Mouse (Mus musculus) midbrain, embryonic 16.5 days (tissue): ENCODE results near the gene Pjvk. TPM values are rescaled to one million over a fixed set of nuclear protein-coding genes. Genes with fewer than 3 reads are reported as not detected.

ENCODE experiments used
- ATAC-seq: fragments of 200-750 bp; cut with Nextera tagmentation; 2 replicates; pipeline ENCODE4 v1.8.0; 2017; ENCODE audit warnings: moderate TSS enrichment
- H3K27ac ChIP-seq: fragments of 300-500 bp; sonication (generic); 2 replicates; pipeline ENCODE4 v1.5.1; 2014; ENCODE audit warnings: mild to moderate bottlenecking, low read length, mixed read lengths
- H3K27me3 ChIP-seq: fragments of 300-500 bp; sonication (generic); 2 replicates; pipeline ENCODE4 v1.6.1; 2014; ENCODE audit warnings: low read depth, low read length, mixed read lengths; ENCODE audit not compliant: control insufficient read depth, insufficient read depth
- H3K36me3 ChIP-seq: fragments of 300-500 bp; sonication (generic); 2 replicates; pipeline ENCODE4 v1.6.1; 2014; ENCODE audit warnings: mild to moderate bottlenecking, low read length, moderate library complexity, mixed read lengths; ENCODE audit not compliant: control insufficient read depth, insufficient read depth
- H3K4me1 ChIP-seq: fragments of 300-500 bp; sonication (generic); 2 replicates; pipeline ENCODE4 v1.6.1; 2014; ENCODE audit warnings: mild to moderate bottlenecking, low read length, mixed read lengths; ENCODE audit not compliant: control insufficient read depth, insufficient read depth
- H3K4me2 ChIP-seq: fragments of 300-500 bp; sonication (generic); 2 replicates; pipeline ENCODE4 v1.6.1; 2014; ENCODE audit warnings: mild to moderate bottlenecking, low read length, mixed read lengths
- H3K4me3 ChIP-seq: fragments of 300-500 bp; sonication (generic); 2 replicates; pipeline ENCODE4 v1.5.1; 2014; ENCODE audit warnings: low read depth, mild to moderate bottlenecking, low read length, moderate library complexity, mixed read lengths
- H3K9ac ChIP-seq: fragments of 300-500 bp; sonication (generic); 2 replicates; pipeline ENCODE4 v1.6.1; 2014; ENCODE audit warnings: low read depth, low read length, mixed read lengths
- H3K9me3 ChIP-seq: fragments of 300-500 bp; sonication (generic); replicated peaks from 2 replicates; pipeline ENCODE4 v1.6.1; 2014; ENCODE audit warnings: mild to moderate bottlenecking, low read length, mixed read lengths; ENCODE audit not compliant: control insufficient read depth, poor library complexity, severe bottlenecking
- WGBS: fragments of 180-500 bp; shearing (Covaris S2); extraction: QIAGEN DNeasy Blood & Tissue Kit; methylation state at CpG from one replicate; pipeline ENCODE4 v1.1.7; 2014; 5-methylcytosine and 5-hydroxymethylcytosine counted together
- polyA plus RNA-seq: library from polyadenylated mRNA; unstranded; fragments of >200 nt; fragmentation: Nextera tagmentation; extraction: Ambion mirVana; gene quantifications from 2 replicates; pipeline ENCODE4 v1.2.1, GENCODE M21; 2015

Gene Pjvk
- polyA plus RNA-seq, 1 experiment from 2014 or later: 0.94 TPM

DNA sequence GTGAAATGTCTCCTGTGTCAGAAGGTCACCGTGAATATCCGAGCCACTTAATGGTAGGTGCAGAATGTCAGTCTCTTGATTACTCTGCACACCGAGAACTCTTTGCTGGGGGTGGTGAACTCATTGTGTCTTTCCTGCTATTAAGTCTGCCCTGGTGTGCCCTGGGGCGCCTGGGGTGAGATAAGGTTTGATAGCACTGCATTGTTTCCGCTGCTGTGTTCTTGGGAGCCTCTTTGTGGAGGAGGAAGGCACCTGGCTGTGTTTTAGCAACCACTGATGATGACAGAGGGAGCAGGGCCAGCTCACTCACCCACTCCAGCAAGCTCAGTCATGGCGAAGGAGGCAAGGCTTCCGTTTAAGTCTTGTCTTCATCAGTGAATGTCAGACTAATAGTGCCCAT, 39.9 kb downstream of the Pjvk start:
- peaks cover 25% of the 10 kb centered on the region for H3K36me3 ChIP-seq

DNA sequence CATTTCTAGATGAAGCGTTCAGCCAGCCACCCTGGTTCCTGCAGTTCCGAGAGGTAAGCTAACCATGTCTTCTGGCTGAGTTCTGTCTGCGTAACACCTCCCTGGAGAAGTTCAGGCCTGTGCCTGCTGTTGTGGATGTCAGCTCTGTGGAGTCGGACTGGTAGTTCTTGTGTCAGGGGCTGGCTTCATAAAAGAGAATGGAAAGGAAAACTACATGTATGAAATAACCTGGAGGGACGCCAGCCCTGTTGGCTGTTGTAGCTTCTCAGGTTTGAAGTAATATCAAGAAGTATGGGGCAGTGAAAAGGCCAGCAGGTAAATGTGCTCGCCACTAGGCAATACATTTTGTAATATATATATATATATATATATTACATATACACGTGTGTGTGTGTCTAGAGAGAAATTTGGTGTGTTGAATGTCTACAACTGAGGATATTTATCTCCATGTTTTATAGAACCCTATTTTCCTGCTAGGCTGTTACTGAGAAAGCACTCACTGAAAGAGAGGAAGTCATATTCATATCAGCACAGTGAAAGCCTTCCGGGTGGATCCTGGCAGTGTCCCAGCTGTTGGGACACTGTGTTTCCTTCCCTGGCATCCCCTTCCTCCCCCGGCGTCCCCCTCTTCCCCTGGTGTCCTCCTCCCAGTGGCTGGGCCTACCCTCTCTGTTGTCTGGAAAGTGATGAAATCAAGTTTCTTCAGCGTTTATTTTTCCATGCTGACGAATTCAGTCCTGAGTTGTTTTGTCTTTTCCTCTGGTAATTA, 42.3 kb downstream of the Pjvk start:
- Histone ChIP-seq H3K4me1 (no peaks in the 10 kb centered on the region), H3K9ac (no peak overlapping the region), H3K27me3 (no peaks in the 10 kb centered on the region), H3K27ac (no peak overlapping the region), H3K36me3 (peaks cover 28% of the 10 kb centered on the region), H3K9me3 (no peaks in the 10 kb centered on the region), H3K4me3 (no peak overlapping the region), H3K4me2 (no peak overlapping the region)
- 93% methylated on average over 12 of the region's 12 CpGs for WGBS
- no peak for ATAC-seq

More for the DNA sequence above, 39.9 kb downstream of the Pjvk start:
- Histone ChIP-seq H3K9ac (no peak overlapping the region), H3K4me1 (no peaks in the 10 kb centered on the region), H3K9me3 (no peaks in the 10 kb centered on the region), H3K4me2 (no peak overlapping the region), H3K4me3 (no peak overlapping the region), H3K27me3 (no peaks in the 10 kb centered on the region), H3K27ac (no peak overlapping the region)
- ATAC-seq: no peak
- WGBS: 86% methylated on average over 7 of the region's 7 CpGs

- Histone ChIP-seq H3K4me2 (no peak overlapping the region), H3K36me3 (peaks cover 27% of the 10 kb centered on the region)
These were observed 45.5 kb downstream of the Pjvk start for GRCm38 (mm10) chr2:76693765-76694164.

DNA sequence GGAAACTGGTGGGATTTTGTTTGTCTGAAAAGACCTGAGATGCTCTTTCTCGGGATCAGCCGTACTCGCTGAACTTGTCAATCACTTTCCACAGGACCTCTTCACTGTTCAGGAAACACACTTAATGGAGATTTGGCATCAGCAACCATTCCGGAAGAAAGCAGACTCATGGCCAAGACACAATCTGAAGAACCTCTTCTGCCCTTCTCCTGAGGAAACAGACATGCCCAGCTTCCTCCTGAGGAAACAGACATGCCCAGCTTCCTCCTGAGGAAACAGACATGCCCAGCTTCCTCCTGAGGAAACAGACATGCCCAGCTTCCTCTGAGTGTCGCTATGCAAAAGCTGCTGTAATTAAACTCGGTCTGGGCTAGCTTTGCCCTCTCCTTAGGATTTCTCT, 47.0 kb downstream of the Pjvk start:
- Histone ChIP-seq H3K27ac (no peak overlapping the region), H3K4me1 (no peaks in the 10 kb centered on the region), H3K9me3 (no peaks in the 10 kb centered on the region), H3K4me2 (no peak overlapping the region), H3K36me3 (peaks cover 27% of the 10 kb centered on the region), H3K4me3 (no peak overlapping the region), H3K27me3 (no peaks in the 10 kb centered on the region), H3K9ac (no peak overlapping the region)
- no peak for ATAC-seq
- 84% methylated on average over 6 of the region's 6 CpGs for WGBS

More at GRCm38 (mm10) chr2:76693765-76694164, 45.5 kb downstream of the Pjvk start:
- no peak overlapping the region for H3K9ac ChIP-seq
- 85% methylated on average over 5 of the region's 5 CpGs for WGBS
- no peaks in the 10 kb centered on the region for H3K27me3 ChIP-seq
- no peak for ATAC-seq
- H3K27ac ChIP-seq: no peak overlapping the region
- H3K4me3 ChIP-seq: no peak overlapping the region
- H3K4me1 ChIP-seq: no peaks in the 10 kb centered on the region
- H3K9me3 ChIP-seq: no peaks in the 10 kb centered on the region

- Histone ChIP-seq H3K9me3 (no peaks in the 10 kb centered on the region), H3K27me3 (no peaks in the 10 kb centered on the region), H3K4me1 (no peaks in the 10 kb centered on the region), H3K36me3 (peaks cover 13% of the 10 kb centered on the region), H3K4me2 (no peak overlapping the region), H3K9ac (no peak overlapping the region), H3K27ac (no peak overlapping the region), H3K4me3 (no peak overlapping the region)
- WGBS: 92% methylated on average over 3 of the region's 3 CpGs
- no peak for ATAC-seq
These were observed 53.9 kb downstream of the Pjvk start for GRCm38 (mm10) chr2:76702188-76702587.

- Histone ChIP-seq H3K4me1 (no peaks in the 10 kb centered on the region), H3K9ac (no peak overlapping the region), H3K4me2 (no peak overlapping the region), H3K4me3 (no peak overlapping the region), H3K27ac (no peak overlapping the region), H3K9me3 (no peaks in the 10 kb centered on the region), H3K36me3 (peaks cover 9% of the 10 kb centered on the region; the same call in 1 of the 2 replicates), H3K27me3 (no peaks in the 10 kb centered on the region)
- no peak for ATAC-seq
- 91% methylated on average over 5 of the region's 5 CpGs for WGBS
These were observed 54.5 kb downstream of the Pjvk start for GRCm38 (mm10) chr2:76702751-76703150.

DNA sequence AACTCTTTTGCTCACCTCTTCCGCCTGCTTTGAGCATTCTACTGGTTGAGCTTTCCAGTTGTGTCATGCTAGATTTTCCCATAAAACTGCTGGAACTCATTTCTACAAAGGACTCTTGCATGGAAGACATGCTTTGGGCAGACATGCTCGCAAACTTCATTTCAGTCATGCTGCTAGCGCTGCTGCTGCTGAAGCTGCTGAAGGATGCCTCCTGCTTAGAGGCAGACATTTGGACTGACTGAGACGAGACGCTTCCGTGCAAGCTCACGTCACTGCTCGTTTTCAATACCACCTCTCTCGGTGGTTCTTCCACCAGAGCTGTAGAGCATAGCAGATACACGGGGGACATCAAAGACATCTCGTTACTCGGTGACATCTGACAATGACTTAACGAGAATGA, 57.4 kb downstream of the Pjvk start:
- Histone ChIP-seq H3K9ac (no peak overlapping the region), H3K27me3 (no peaks in the 10 kb centered on the region), H3K4me2 (no peak overlapping the region), H3K9me3 (peaks cover 13% of the 10 kb centered on the region), H3K36me3 (peaks cover 21% of the 10 kb centered on the region), H3K27ac (no peak overlapping the region), H3K4me3 (no peak overlapping the region), H3K4me1 (no peaks in the 10 kb centered on the region)
- 85% methylated on average over 13 of the region's 13 CpGs for WGBS
- ATAC-seq: no peak

Other genes with a start within 250 kb of the Pjvk start
- 23.1 and 28.7 TPM in 2 replicates for gene Osbpl6, start 242.0 kb upstream of the Pjvk start, polyA plus RNA-seq
- gene Prkra, start 461 bp upstream of the Pjvk start, polyA plus RNA-seq: 114 and 119 TPM in 2 replicates
- gene Fkbp7, start 24.6 kb downstream of the Pjvk start, polyA plus RNA-seq: 8.6 and 11.8 TPM in 2 replicates
- 5.5 and 6.8 TPM in 2 replicates for gene Plekha3, start 26.8 kb downstream of the Pjvk start, polyA plus RNA-seq